Mouse (Mus musculus): ENCODE data around the gene Shank2. TPM values are rescaled to one million over a fixed set of nuclear protein-coding genes. Genes with fewer than 3 reads are reported as not detected.
A peak's percentile ranks its signal among the peaks of the same experiment; 100 is the strongest.

Shank2 gene
- total RNA-seq, 4 experiments from 2014 or later, result 100 to 137 (median 119) TPM

DNA sequence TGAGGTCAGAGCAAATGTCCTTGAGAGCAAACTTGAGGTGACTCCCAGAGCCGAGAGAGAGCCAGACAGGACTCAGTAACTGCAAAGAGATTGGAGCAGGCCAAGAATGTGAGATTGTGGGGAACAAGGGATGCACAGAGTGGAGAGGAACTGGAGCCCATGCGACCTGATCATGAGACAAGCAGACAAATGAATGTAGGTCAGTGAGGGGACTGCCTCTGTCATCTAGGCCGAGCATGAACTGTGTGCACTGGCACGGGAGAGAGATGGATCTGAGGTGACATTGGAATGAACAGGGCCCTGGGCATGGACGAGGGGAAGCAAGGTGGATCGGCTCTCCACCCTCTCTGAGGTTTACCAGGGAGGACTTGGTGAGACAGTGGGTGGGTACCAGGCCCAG lies 260.9 kb downstream of the Shank2 start:
- no peak for DNase-seq (ENCODE audit: low spot score in 2 of 2)

GRCm38 (mm10) chr7:144266745-144267144 lies 265.0 kb downstream of the Shank2 start:
- DNase-seq (ENCODE audit: low spot score in 2 of 2), result no peak

GRCm38 (mm10) chr7:144268329-144268728 lies 266.6 kb downstream of the Shank2 start:
- peak; percentile 61 to 63 for DNase-seq (ENCODE audit: low spot score in 2 of 2)

- DNase-seq (ENCODE audit: low spot score in 2 of 2), result no peak
Observed at GRCm38 (mm10) chr7:144268778-144269177, 267.1 kb downstream of the Shank2 start.

- no peak for DNase-seq (ENCODE audit: low spot score in 2 of 2)
Observed at GRCm38 (mm10) chr7:144271074-144271473, 269.3 kb downstream of the Shank2 start.

GRCm38 (mm10) chr7:144278703-144279102 lies 277.0 kb downstream of the Shank2 start:
- DNase-seq (ENCODE audit: low spot score in 2 of 2), result no peak

DNA sequence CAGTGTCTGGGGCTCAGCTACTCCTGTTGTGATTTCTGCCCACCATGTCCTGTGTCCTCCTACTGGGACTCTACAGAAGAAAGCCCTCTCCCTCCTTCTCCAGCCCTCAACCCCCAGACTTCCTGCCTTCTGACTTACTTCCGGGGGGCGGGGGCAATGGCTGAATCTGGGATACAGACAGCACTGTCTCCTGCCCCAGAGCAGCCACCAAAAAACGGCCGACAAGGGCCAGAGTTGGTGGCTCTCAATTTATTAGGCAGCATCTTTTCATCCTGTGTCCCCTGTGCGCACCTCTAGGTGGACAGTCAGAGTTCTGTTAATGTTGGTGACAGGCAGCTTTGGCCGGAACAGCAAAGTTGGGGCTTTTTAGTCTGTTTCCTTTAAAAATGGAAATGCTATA lies 282.0 kb downstream of the Shank2 start:
- no peak for DNase-seq (ENCODE audit: low spot score in 2 of 2)

DNA sequence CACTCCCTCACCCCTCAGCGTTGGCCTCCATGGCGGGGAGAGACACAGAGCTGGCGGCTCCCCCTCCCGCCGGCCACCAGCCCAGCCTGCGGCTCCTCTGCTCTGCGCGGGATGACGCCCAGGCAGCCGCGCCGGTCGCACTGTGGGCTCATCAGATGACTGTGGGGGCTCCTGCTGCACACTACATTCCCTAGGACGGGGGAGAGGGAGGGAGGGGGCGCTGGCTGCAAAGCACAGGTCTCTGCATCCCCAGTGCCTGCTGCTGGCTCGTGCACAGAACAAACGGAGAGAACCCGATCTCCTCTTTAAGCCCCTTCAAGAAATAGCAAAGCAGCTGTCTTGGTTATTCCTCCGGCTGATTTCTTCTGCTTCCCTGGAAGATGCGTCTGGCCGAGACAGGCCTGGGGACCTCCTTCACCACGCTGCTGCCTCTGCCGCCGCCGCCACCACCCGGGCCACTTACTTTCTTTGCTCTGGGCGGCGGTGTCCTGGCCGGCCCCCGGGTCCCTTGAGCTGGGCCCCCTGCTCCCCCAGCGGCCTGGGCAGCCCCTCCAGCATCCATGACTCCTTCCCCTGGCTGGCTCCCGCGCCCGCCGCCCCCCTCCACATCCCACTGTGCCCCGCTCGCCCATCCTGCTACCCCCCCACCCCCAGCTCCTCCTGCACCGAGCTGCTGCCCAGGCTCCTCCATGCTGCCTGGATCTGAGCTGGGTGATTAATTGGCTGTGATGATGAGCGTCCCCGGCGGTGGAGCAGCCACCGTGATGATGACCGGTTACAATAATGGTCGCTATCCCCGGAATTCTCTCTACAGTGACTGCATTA lies 282.7 kb downstream of the Shank2 start:
- peak; percentile 49 to 69 for DNase-seq (ENCODE audit: low spot score in 2 of 2)

- DNase-seq (ENCODE audit: low spot score in 2 of 2), result no peak
Observed at GRCm38 (mm10) chr7:144285066-144285633, 283.4 kb downstream of the Shank2 start.

GRCm38 (mm10) chr7:144285912-144286311 lies 284.2 kb downstream of the Shank2 start:
- DNase-seq (ENCODE audit: low spot score in 2 of 2), result no peak

- no peak for DNase-seq (ENCODE audit: low spot score in 2 of 2)
Observed at GRCm38 (mm10) chr7:144287991-144288390, 286.3 kb downstream of the Shank2 start.

DNA sequence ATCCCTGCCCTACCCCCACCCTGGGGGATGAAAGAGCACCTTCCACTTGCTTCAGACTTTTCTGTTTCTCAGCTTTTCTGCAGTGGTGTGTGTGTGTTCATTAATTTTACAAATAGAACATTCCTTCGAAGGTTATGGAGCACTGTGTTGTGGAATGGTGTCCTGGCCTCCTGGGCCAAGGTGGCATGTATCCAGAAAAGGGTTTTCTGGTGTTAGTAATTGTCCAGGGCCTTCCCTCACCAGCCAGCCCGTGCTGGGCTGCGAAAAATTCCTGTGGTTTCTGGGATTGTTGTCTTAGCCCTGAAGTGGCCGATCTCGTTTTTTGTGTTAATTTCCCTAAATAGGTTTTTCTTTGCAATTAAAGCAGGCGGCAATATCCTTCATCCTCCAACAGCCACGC lies 289.8 kb downstream of the Shank2 start:
- DNase-seq (ENCODE audit: low spot score in 2 of 2), result no peak

DNA sequence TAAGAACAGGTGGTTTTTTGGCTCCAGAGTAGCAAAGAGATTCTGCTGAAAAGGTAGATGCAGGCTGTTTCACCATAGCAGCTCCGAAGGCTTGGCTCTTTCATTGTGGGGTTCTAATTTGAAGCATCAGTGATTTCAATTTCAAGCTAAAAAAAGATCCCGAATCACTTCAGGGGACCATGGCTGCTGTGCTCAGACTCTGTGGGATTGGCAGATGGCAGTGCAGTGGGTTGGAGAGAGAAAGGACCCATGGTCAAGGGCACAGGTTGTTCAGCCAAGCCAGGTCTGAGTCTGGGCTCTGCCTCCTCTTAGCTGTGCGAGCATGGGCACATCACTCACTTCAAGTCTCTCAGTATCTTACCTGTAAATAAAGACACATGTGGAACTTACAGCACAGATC lies 291.9 kb downstream of the Shank2 start:
- DNase-seq (ENCODE audit: low spot score in 2 of 2), result no peak

DNA sequence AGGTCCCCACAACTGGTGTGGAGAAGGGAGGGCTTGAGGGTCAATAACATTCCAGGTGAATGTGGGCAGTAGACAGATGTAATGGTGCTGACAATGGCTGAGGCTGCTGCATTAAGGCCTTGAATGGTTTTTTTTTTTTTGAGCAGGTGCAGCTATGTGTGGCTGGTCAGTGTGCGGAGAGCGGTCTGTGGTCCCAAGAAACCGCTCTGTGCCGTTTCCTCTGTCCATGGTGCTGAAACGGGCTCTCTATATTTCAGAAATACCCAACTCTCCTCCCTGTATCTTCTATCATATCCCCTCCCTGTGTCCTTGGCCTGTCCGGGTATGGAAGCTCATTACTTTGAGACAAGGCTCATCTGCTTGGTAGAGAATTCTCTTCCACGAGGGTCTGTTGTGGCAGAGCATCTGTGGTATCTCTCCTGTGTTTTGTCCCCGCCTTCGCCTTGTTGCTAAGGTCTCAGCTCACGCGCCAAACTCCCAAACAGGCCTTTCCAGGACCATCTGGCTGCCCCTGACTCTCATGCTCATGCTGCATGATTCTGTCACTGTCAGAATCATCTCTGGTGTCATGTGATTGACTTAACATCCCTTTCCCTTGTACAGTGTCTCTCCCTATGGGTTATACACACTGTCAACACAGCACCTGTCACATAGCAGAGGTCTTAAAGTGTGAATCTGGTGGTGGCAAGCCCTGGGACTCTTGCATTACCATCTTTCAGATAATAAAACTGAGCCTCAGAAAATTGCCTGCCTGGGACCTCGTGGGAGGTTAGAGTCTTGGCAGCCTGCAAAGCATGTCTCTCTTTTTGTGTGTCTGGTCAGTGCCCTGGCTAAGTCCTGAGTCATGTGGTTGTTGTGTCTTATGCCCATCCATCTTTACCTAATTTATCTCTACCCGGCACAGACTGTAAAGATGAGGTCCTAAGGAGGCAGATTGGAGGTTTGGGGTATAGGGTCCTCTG lies 292.8 kb downstream of the Shank2 start:
- no peak for DNase-seq (ENCODE audit: low spot score in 2 of 2)

DNA sequence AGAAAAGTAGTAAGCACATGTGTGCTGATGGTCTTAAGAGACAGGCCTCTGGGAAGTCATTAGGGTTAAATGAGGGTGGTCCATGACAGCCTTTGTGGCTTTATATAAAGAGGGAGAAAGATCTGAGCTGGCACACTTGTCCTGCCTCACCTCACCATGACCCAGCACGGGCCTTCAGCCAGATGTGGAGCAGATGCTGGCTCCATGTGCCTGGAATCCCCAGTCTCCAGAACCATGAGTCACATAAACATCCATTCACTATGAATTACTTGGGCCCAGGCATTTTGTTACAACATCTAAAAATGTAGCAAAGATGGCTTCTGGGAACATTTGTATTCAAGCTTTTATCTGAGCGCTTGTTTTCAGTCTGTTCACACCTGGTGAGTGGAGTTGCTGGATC lies 297.6 kb downstream of the Shank2 start:
- DNase-seq (ENCODE audit: low spot score in 2 of 2), result no peak

- no peak for DNase-seq (ENCODE audit: low spot score in 2 of 2)
Observed at GRCm38 (mm10) chr7:144301646-144302045, 299.9 kb downstream of the Shank2 start.

DNA sequence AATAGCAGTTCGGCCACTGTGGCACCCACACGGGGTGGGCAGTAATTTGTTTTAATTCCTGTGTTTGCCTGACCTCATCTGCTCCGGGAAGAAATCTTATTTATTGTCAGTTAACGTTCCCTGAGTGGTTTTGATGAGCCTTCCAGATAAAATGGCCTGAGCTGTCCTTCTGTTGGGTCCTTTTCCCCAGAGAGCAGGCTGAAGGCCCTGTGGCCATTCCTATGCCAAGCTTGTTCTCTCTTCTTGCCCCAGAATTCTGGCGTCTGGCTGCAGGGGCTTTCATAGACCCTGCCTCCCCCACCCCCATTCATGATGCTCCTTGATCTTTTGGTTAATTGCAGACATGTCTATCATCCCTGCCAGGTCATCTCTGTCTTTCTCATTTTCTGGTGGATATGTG lies 300.8 kb downstream of the Shank2 start:
- DNase-seq (ENCODE audit: low spot score in 2 of 2), result no peak

- DNase-seq (ENCODE audit: low spot score in 2 of 2), result no peak
Observed at GRCm38 (mm10) chr7:144307853-144308409, 306.2 kb downstream of the Shank2 start.

GRCm38 (mm10) chr7:144314438-144315105 lies 312.8 kb downstream of the Shank2 start:
- DNase-seq (ENCODE audit: low spot score in 2 of 2), result no peak

- DNase-seq (ENCODE audit: low spot score in 2 of 2), result no peak
Observed at GRCm38 (mm10) chr7:144316224-144316623, 314.5 kb downstream of the Shank2 start.

- peak; percentile 76 to 82 for DNase-seq (ENCODE audit: low spot score in 2 of 2)
Observed at GRCm38 (mm10) chr7:144316797-144317196, 315.1 kb downstream of the Shank2 start.

All from layer of hippocampus, adult 8-10 months (tissue).